Mouse (Mus musculus): ENCODE measurements around the gene St6gal1. TPM values are rescaled to one million over a fixed set of nuclear protein-coding genes. Genes with fewer than 3 reads are reported as not detected.

The St6gal1 gene
- polyA plus RNA-seq, 1 experiment from 2014 or later: 21.1 TPM

Other genes starting within 250 kb of the St6gal1 start
- gene Kng2, start 195.3 kb upstream of the St6gal1 start, polyA plus RNA-seq (2015; fragmentation: Nextera tagmentation; extraction: Ambion mirVana): 109 and 122 TPM in 2 replicates
- 1,254 and 1,294 TPM in 2 replicates for gene Kng1, start 166.9 kb upstream of the St6gal1 start, polyA plus RNA-seq (2015; fragmentation: Nextera tagmentation; extraction: Ambion mirVana)
- 57.0 and 58.0 TPM in 2 replicates for gene Eif4a2, start 117.3 kb upstream of the St6gal1 start, polyA plus RNA-seq (2015; fragmentation: Nextera tagmentation; extraction: Ambion mirVana)
- gene Rfc4, start 97.0 kb upstream of the St6gal1 start, polyA plus RNA-seq (2015; fragmentation: Nextera tagmentation; extraction: Ambion mirVana): 104 and 124 TPM in 2 replicates
- gene Adipoq, start 78.2 kb upstream of the St6gal1 start, polyA plus RNA-seq (2015; fragmentation: Nextera tagmentation; extraction: Ambion mirVana): not detected in 2 replicates
- not detected in 2 replicates for gene Rtp1, start 204.4 kb downstream of the St6gal1 start, polyA plus RNA-seq (2015; fragmentation: Nextera tagmentation; extraction: Ambion mirVana)